Mouse (Mus musculus): ENCODE data around the gene Ccl25. TPM values are rescaled to one million over a fixed set of nuclear protein-coding genes. Genes with fewer than 3 reads are reported as not detected.

Ccl25 gene
- 10 to 100 TPM; 16.2 to 23.5 (median 16.9) TPM for total RNA-seq (2022)

DNA sequence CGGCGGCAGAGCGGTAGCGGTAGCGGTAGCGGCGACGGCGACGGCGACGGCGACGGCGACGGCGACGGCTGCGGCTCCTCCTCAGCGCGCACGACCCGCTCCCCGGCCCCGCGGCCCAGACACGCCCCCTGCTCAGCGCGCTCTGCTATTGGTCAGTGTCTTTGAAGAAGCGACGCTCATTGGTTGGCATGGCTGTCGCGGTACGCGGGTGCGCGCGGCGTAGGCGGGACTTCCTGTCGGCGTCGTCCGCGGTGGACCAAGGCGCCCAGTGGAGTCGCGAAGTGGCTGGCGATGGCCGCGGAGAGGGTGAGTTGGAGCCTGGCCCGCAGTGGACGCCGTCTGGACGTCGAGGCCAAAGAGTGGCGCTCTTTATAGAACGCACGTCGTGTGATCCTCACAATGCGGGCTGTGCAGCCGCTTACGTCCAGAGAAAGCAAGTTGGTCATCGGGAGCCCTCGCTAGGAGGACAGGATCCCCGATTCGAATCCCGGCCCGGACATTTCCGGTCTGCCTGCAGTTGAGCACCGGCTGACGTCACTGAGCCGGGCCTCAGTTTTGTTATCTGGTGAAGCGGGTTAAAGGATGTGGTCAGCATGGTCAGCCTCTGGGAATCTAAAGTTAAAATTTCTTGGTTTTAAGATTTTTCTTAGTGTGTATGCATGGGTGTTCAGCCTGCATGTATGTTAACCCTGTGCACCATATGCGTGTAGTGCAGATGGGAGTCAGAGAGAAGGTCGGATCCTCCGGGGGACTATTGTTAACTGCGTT is at the start of gene Ccl25, which contains the start of gene Elavl1:
Ccl25 (plus strand) TSS at position 228 of the 768 bp plus-strand sequence.
Elavl1 (minus strand) TSS at position 431 of the 768 bp plus-strand sequence.
- peak; percentile 94 for DNase-seq

DNA sequence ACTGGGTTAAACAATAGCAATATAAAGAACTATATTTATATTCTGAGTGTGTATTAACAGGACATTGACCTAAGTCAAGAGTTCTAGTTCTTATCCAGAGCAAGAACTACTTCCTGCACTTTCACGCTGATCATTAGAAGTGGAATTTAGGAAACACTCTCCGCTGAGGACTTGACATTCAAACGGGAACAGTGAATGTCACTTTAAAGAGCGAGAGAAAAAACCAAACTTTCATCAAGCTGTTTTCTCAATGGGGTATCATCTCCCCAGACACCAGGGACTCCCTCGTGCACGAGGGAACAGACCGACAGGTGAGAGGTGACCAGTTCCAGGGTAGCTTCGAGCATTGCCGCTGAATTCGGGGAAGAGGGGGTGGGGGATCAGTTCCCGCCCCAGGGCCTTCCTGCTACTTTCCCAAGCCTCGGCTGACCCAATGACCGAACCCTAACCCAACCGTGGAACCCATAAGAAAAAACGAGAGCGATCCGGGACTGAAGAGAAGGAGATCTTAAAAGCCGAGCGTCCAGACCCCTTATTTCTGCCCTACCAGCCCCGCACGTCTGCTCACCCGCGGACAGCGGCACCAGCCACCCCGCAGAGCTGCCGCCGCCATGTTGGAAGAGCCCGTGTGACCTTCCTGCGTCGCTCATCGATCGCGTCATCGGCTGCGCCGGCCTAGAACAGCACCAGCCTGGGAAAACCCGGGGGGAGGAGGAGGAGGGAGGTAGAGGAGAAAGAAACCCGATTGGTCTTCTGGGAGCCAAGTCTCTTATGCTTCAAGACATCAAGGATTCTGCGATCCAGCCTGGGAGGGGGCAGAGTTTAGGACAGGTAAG is 49.5 kb upstream of the Ccl25 start, which contains the start of gene Timm44:
Timm44 (minus strand) TSS at position 639 of the 836 bp plus-strand sequence.
- peak; percentile 95 for DNase-seq

GRCm38 (mm10) chr8:4276111-4276465 is 48.9 kb upstream of the Ccl25 start:
- no peak for DNase-seq

DNA sequence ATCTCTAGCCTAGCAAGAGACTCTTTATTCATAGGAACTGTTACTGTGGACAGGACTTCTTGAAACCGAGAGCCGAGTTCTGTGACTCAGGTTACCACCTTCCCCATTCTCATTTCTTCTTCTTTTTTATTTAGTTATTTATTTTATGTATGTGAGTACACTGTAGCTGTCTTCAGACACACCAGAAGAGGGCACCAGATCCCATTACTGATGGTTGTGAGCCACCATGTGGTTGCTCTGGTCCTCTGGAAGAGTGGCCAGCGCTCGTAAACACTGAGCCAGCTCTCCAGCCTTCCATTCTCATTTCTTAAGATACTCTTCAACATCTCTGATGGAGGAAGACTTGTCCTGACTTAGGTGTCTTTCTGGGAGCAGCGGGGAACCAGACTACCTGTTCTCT is 32.3 kb upstream of the Ccl25 start:
- no peak for DNase-seq

GRCm38 (mm10) chr8:4297822-4298221 is 27.2 kb upstream of the Ccl25 start:
- DNase-seq = no peak

GRCm38 (mm10) chr8:4304124-4304547 is 20.9 kb upstream of the Ccl25 start:
- no peak for DNase-seq

GRCm38 (mm10) chr8:4305838-4306237 is 19.2 kb upstream of the Ccl25 start:
- no peak for DNase-seq

DNA sequence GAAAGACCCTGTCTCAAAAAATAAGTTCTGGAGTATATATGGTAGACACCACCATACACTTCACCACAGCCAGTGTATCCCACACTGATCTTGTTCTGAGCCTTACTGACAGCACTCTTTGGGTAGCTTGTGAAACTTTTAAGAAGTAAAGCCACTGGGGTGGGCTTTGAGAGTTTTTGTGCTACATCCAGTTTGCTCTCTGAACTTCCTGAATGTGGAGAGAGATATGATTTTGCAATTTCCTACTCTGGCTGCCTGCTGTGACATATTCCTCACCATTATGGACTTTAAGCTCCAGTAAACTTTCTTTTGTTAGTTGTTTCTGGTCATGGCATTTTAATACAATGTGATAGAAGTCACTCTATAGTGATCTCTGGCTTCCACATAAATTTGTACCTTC is 12.9 kb upstream of the Ccl25 start:
- no peak for DNase-seq

DNA sequence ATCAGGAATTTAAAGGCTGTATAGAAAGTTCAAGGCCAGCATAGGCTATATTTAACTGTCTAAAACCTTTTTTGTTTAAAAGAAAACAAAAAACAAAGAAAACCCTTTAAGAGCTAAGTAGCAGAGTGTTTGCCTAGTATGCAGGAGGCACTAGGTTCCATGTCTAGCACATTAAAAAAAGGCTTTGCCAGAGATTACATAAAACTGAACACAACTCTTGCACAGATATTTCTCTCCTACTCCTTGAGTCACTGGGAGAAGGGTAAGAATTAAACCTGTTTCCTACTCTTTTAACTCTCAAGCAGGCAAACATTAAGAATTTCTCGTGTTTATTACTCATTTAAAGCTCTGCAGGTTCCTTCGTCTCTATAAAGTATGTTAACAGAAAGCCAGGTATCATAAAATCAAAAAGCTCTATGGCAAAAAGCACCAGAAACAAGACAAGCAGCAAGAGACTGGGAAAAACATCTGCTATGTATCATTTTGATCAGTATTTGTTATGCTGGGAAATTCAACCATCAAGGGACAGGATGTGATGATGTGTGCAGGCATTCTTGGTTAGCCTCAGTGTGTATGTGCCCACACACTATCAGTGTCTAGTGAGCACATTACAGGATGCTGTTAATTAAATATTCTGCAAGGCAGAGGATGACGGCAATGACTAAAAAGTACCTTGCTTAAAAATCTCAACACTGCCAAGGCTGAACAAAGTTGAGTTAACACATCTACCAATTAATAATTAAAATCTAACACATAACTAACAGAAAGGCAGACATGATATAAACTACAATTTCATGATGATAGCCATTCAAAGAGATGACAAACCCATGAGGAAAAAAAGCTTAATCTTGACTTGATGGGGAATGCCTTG is 11.5 kb upstream of the Ccl25 start:
- DNase-seq = no peak

DNA sequence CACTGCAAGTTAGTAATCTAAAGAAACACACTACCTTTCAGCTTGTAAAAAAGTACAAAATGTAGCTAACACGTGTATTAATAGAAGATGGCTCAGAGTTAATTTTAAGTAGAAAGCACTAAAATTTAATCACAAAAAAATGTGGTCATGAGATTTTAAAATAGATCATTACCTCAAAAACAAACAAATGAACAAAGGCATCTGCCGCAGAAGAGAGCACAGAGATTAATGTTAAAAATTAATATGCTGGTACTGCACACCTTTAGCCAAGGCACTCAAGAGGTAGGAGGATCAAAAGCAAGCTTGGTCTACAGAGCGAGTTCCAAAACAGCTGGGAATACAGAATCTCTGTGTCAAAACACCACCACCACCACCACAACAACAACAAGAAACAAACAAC is 10.2 kb upstream of the Ccl25 start:
- no peak for DNase-seq

- no peak for DNase-seq
Observed at GRCm38 (mm10) chr8:4318124-4318523, 6.9 kb upstream of the Ccl25 start.

DNA sequence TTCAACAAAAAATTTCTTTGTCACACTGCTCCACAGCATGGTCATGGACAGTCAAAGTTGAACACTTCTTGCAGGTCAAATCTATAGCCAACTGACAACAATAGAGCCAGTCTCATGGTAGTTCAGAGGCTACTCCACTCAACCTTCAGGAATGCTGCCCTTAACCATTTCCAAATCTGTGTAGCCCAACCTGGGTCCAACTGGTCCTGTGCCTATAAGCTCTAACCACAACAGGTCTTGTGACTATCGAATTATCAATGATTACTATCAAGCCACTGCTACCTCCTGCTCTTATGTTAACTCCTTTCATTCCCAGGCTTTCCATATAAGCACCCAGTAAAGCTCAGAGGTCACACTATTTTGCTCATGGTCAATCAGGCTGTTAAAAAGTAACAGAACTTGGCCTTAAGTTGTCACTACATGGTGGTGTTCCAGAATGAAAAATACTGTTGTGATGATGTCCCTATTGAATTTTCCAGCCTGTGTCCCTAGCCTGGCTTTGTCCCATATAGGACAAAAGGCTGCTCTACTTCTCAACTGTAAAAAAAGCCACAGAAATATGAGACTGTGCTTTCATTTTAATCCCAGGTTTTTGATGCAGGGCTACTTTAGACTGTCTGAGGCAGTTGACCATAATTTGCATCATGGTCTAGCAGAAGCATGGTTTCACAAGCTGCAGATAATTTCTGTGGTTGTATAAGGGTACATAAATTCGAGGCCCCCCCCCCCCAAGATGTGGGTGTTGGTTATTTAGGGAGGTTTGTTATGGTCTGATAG is 6.0 kb upstream of the Ccl25 start:
- DNase-seq = no peak

DNA sequence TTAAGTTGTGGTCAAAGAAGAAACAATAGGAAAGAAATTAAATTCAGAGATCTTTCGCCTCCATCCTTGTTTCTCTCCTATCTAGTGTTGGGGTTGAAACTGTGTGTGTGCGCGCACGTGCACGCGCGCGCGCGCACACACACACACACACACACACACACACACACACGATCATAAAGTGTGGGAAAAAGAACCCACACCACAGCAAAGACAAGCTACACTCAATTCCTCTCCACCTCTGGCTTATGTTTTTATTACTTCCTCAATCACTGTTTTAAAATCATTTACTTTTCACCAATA is 5.5 kb upstream of the Ccl25 start:
- DNase-seq = no peak

DNA sequence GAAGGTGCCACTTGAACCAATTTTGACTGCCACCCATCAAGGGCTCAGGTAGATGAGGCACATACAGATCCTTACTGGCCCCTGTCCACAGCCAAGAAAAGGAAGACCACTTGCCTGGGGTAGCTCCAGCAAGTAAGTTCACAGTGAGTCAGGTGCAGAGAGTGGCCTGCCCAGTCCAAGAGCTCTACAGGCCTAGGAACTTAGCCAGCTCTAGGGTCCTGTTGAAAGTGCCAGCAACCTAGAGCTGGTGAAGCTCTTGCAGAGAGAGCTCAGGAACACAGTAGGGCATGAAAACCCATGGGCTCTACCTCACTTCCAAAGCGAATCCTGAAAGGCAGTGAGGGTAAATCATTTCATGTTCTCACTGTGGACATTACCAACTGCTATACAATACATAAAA is 4.6 kb upstream of the Ccl25 start:
- DNase-seq = no peak

GRCm38 (mm10) chr8:4321031-4321430 is 4.0 kb upstream of the Ccl25 start:
- DNase-seq = no peak

DNA sequence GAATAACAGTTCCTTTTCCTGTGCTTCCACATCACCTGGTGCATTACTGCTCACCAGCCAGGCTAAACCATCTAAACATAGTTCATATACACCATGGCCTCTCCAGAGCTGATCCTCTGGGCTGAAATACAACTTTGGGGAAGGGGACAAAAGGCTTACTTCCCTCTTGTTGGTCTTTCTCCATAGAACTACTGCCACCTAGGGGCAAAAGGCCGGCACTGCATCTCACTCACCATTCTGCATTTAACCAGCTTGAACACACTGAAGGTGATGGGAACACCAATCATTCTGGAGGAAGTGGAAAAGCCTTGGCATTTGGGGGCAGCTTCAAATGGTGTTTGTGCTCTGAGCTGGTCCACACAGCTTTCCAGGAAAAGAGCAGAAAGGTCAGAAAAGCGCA is 2.5 kb upstream of the Ccl25 start:
- DNase-seq = peak; percentile 58

DNA sequence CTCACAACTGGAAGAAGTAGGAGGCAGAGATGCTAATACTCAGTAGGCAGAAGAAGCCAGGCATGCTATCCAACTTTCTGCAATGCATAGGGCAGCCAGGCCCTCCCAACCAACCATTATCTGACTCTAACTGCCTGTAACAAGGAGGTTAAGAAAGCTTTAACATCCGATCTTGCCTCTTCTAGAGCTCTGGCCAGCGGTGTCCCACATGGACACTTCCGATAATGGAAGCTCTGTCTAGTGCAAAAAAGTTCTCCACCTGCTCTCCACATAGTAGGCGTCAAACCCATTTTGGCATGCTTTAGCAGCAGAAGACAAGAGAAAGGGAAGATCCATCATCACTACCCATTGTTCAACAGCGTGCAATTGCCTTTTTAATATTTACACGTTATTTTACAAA is 1.1 kb upstream of the Ccl25 start:
- no peak for DNase-seq

DNA sequence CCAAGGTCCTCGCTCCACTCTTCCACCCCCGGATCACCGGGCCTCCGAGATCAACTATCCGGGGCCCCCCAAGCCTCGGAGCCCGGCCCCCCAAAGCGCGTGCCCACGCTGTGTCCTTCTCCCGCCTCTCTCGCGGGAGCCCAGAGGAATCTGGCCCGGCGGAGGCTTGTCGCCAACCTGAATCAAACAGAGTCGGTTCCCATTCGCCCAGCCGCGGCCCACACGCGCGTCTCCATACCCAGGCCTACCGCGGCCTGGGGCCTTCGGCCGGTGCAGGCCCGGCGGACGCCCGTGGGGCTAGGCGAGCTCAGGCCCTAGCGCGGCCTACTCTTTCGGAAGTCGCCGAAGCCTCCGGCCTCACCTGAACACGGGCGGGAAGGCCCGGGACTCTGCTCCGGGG is 485 bp upstream of the Ccl25 start:
- DNase-seq = peak; percentile 39

DNA sequence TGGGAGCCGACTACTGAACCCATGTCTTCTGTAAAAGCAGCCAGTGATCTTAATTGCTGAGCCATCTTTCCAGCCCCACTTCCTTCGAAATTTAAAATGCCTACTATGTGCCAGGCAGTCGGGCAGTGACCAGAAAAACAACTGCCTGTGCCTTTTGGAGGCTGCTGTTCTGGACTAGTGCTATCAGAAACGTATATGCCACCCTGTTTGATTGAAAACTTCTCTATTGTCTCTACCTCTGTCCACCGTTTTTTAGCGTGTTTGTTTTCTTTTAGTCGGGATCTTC is 684 bp downstream of the Ccl25 start:
- DNase-seq = no peak

DNA sequence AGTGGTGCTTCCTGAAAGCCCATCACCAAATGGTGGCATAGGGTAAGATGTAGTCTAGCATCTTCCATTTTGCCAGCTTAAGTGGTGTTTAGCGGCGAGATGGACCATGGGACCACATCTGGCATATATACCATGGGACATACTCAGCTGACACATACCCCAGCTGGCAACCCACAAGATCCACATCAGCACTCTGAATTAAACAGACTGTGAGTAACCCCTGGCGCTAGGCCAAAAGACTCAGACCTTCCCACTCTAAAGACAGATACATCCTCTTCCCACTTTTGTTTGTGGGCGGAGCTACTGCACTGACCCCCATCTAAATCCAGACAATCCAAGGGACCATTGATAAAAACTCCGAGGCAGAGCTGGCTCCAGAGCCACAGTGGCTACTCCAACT is 4.0 kb downstream of the Ccl25 start:
- DNase-seq = no peak

GRCm38 (mm10) chr8:4333966-4334365 is 9.0 kb downstream of the Ccl25 start:
- no peak for DNase-seq

- DNase-seq = no peak
Observed at GRCm38 (mm10) chr8:4335678-4336077, 10.7 kb downstream of the Ccl25 start.
